Mouse (Mus musculus): ENCODE results near the gene 9330161L09Rik.

GRCm38 (mm10) chr12:103396751-103397150 is 10.9 kb downstream of the 9330161L09Rik start:
- no peak for TF ChIP-seq CTCF (IDR thresholded peaks at IDR 0.05; ENCODE audit: borderline replicate concordance, insufficient read depth, low read depth, low read length)
- no peak for TF ChIP-seq POLR2A (IDR thresholded peaks at IDR 0.05; ENCODE audit: borderline replicate concordance, insufficient read depth, low read length)

Measured in cerebellum, adult 2 months (tissue).